Comparison of ENCODE assay signal across 11 mouse cellular contexts in the genomic region with DNA sequence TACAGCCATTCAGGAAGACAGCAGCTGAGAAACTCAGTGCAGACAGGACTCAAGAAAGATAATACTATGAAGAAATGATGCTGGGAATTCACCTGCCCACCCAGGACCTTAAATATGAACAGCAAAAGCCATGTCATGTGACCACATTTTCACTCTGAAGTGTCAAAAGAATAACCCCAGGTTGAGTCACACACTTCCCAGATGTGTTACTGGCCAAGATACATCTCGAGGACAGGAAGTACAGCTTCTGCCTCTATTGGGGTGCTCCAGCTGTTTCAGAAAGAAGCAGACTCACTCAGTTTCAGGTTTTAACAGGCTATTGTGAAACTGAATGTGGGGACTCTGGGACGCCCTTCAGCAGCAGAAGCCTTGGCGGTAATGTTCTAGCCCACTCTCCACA. TPM values are rescaled to one million over a fixed set of nuclear protein-coding genes. Genes with fewer than 3 reads are reported as not detected.
DNase-seq lines count a peak whose midpoint lies in the region; ATAC-seq and TF ChIP-seq lines count a peak whose summit lies in the region.
"Had no signal": no experiment of that assay in that cellular context is flagged by ENCODE, and none has a peak within 500 bp of the region (broad histone marks: within the 10 kb centered on the region; RNA-seq: fewer than 3 reads in every experiment).

No protein-coding gene starts in this region.

- no peak for TF ChIP-seq CTCF in bone marrow, adult 2 months (IDR thresholded peaks at IDR 0.05; ENCODE audit: control insufficient read depth, insufficient read depth, low read length)

- H3K4me1 ChIP-seq in forebrain, embryonic 10.5 days: peaks cover 53% of the 10 kb centered on the region
- H3K4me1 ChIP-seq in forebrain, embryonic 14.5 days (ENCODE audit: control insufficient read depth, insufficient read depth, low read length): no peaks in the 10 kb centered on the region
- H3K4me1 ChIP-seq in limb, embryonic 12.5 days (replicated peaks): peaks cover 26% of the 10 kb centered on the region
- peaks cover 10% of the 10 kb centered on the region for H3K4me1 ChIP-seq in limb, embryonic 10.5 days
- peaks cover 10% of the 10 kb centered on the region for H3K4me1 ChIP-seq in bone marrow, adult 2 months (ENCODE audit: control insufficient read depth, insufficient read depth, low read length)

- peaks cover 15% of the 10 kb centered on the region for H3K36me3 ChIP-seq in forebrain, embryonic 10.5 days (replicated peaks)
- H3K36me3 ChIP-seq in forebrain, embryonic 14.5 days (ENCODE audit: control insufficient read depth, insufficient read depth, low read length): no peaks in the 10 kb centered on the region
- H3K36me3 ChIP-seq in limb, embryonic 12.5 days: peaks cover 16% of the 10 kb centered on the region
- H3K36me3 ChIP-seq in limb, embryonic 10.5 days: peaks cover 16% of the 10 kb centered on the region

- H3K9ac ChIP-seq in forebrain, embryonic 14.5 days (ENCODE audit: low read length): no peak overlapping the region
- no peak overlapping the region for H3K9ac ChIP-seq in limb, embryonic 12.5 days (replicated peaks)

- H3K27me3 ChIP-seq in forebrain, embryonic 10.5 days (ENCODE audit: poor library complexity, severe bottlenecking): peaks cover 4% of the 10 kb centered on the region; the same call in 1 of the 2 replicates
- H3K27me3 ChIP-seq in forebrain, embryonic 14.5 days (replicated peaks; ENCODE audit: control insufficient read depth, insufficient read depth, low read length): no peaks in the 10 kb centered on the region
- H3K27me3 ChIP-seq in limb, embryonic 12.5 days: 0 out of 2 replicates have a peak, but pooled peaks cover 2% of the 10 kb centered on the region
- H3K27me3 ChIP-seq in limb, embryonic 10.5 days (ENCODE audit: low read depth, poor library complexity, severe bottlenecking): no peaks in the 10 kb centered on the region

- H3K27ac ChIP-seq in forebrain, embryonic 10.5 days: peak overlapping the region; percentile 13
- H3K27ac ChIP-seq in forebrain, embryonic 14.5 days (ENCODE audit: low read depth, low read length): no peak overlapping the region
- H3K27ac ChIP-seq in limb, embryonic 12.5 days: peak overlapping the region; percentile 74; the same call in 1 of the 2 replicates
- no peak overlapping the region for H3K27ac ChIP-seq in limb, embryonic 10.5 days
- peak overlapping the region; percentile 84 for H3K27ac ChIP-seq in bone marrow, adult 2 months (ENCODE audit: control insufficient read depth, insufficient read depth, low read depth, low read length, poor library complexity)

- TF ChIP-seq POLR2A in bone marrow, adult 2 months (IDR thresholded peaks at IDR 0.05; ENCODE audit: borderline replicate concordance, control insufficient read depth, low read depth, low read length): no peak

- 65% methylated on average over 3 of the region's 3 CpGs for WGBS in forebrain, embryonic 10.5 days
- 38% methylated on average over 3 of the region's 3 CpGs for WGBS in forebrain, embryonic 14.5 days
- 73% methylated on average over 3 of the region's 3 CpGs for WGBS in limb, embryonic 12.5 days
- WGBS in limb, embryonic 10.5 days: 84% methylated on average over 3 of the region's 3 CpGs
- WGBS in bone marrow, adult 2 months: 0% methylated on average over 3 of the region's 3 CpGs

- no peak for ATAC-seq in forebrain, embryonic 14.5 days
- ATAC-seq in limb, embryonic 12.5 days (ENCODE audit: insufficient number of reproducible peaks, insufficient read depth, low FRiP score, low TSS enrichment, low read depth): no peak
- ATAC-seq in monocyte, adult 5-6 weeks (replicated peaks; ENCODE audit: insufficient number of reproducible peaks, low FRiP score, low TSS enrichment, poor library complexity, severe bottlenecking): peak; percentile 47; the same call in 1 of the 2 replicates

- no peak overlapping the region for H3K4me3 ChIP-seq in forebrain, embryonic 10.5 days
- H3K4me3 ChIP-seq in forebrain, embryonic 14.5 days (ENCODE audit: low read depth, low read length): no peak overlapping the region
- no peak overlapping the region for H3K4me3 ChIP-seq in limb, embryonic 12.5 days (replicated peaks)
- H3K4me3 ChIP-seq in limb, embryonic 10.5 days: no peak overlapping the region
- H3K4me3 ChIP-seq in bone marrow, adult 2 months (replicated peaks; ENCODE audit: control insufficient read depth, low read depth, low read length): no peak overlapping the region

- no peaks in the 10 kb centered on the region for H3K9me3 ChIP-seq in forebrain, embryonic 10.5 days
- H3K9me3 ChIP-seq in forebrain, embryonic 14.5 days (replicated peaks; ENCODE audit: control insufficient read depth, low read length): no peaks in the 10 kb centered on the region
- no peaks in the 10 kb centered on the region for H3K9me3 ChIP-seq in limb, embryonic 12.5 days
- no peaks in the 10 kb centered on the region for H3K9me3 ChIP-seq in limb, embryonic 10.5 days (replicated peaks)

- no peak overlapping the region for H3K4me2 ChIP-seq in forebrain, embryonic 14.5 days (ENCODE audit: low read length)
- no peak overlapping the region for H3K4me2 ChIP-seq in limb, embryonic 12.5 days

- no peak for DNase-seq in forebrain, embryonic 10.5 days (ENCODE audit: extremely low spot score, low spot score)
- no peak for DNase-seq in forebrain, embryonic 14.5 days (ENCODE audit: low spot score)
- no peak for DNase-seq in limb, embryonic 10.5 days (ENCODE audit: low spot score)
- no peak for DNase-seq in frontal cortex, postnatal 14 days (ENCODE audit: low spot score in 2 of 2)
- no peak for DNase-seq in cerebellum, postnatal 25 days
- DNase-seq: gastrocnemius, postnatal 14 days; layer of hippocampus, postnatal 36 days; lung, postnatal 14 days had no signal

RNA-seq across cellular contexts. Expression of gene Rab20, which starts 26.0 kb away (rescaled TPM):
- polyA plus RNA-seq in forebrain, embryonic 10.5 days (2016; fragmentation: Nextera tagmentation; extraction: Ambion mirVana): 1.4 and 1.7 TPM in 2 replicates
- polyA plus RNA-seq in forebrain, embryonic 14.5 days (2014; fragmentation: Nextera tagmentation; extraction: Ambion mirVana): 0.66 and 1.0 TPM in 2 replicates
- 0.81 and 0.93 TPM in 2 replicates for polyA plus RNA-seq in limb, embryonic 12.5 days (2016; fragmentation: Nextera tagmentation; extraction: Ambion mirVana)
- polyA plus RNA-seq in limb, embryonic 10.5 days (2016; fragmentation: Nextera tagmentation; extraction: Ambion mirVana): 0.99 and 1.9 TPM in 2 replicates
- 3.3 and 6.2 TPM in 2 replicates for polyA plus RNA-seq in bone marrow, adult 2 months (2011; ENCODE audit: insufficient read depth, insufficient read length, low replicate concordance, missing spikeins)
- total RNA-seq in monocyte, adult 5-6 weeks (2017): 11.7 to 33.0 TPM (median 18.9 TPM) in 3 replicates

RNA-seq across cellular contexts. Expression of gene Naxd, which starts 44.7 kb away (rescaled TPM):
- 112 and 113 TPM in 2 replicates for polyA plus RNA-seq in forebrain, embryonic 10.5 days (2016; fragmentation: Nextera tagmentation; extraction: Ambion mirVana)
- polyA plus RNA-seq in forebrain, embryonic 14.5 days (2014; fragmentation: Nextera tagmentation; extraction: Ambion mirVana): 158 and 170 TPM in 2 replicates
- 116 and 121 TPM in 2 replicates for polyA plus RNA-seq in limb, embryonic 12.5 days (2016; fragmentation: Nextera tagmentation; extraction: Ambion mirVana)
- polyA plus RNA-seq in limb, embryonic 10.5 days (2016; fragmentation: Nextera tagmentation; extraction: Ambion mirVana): 105 and 116 TPM in 2 replicates
- polyA plus RNA-seq in bone marrow, adult 2 months (2011; ENCODE audit: insufficient read depth, insufficient read length, low replicate concordance, missing spikeins): 32.5 and 74.0 TPM in 2 replicates
- 27.9 to 51.1 TPM (median 46.4 TPM) in 3 replicates for total RNA-seq in monocyte, adult 5-6 weeks (2017)

Comparison
In these comparisons a context has a peak if more than half of its experiments do, and no peak if none do; other contexts are left out.
1. H3K27ac ChIP-seq: peak in forebrain, embryonic 10.5 days (single experiment), limb, embryonic 12.5 days (single experiment) and bone marrow, adult 2 months (single experiment); none in forebrain, embryonic 14.5 days (single experiment) and limb, embryonic 10.5 days (single experiment).